Mouse (Mus musculus): ENCODE measurements at regions not wholly inside any gene's neighbourhood (a gene's known extent, or its start where the extent isn't known, plus 50 kb on each side); places are given as distances from the start of the nearest gene placed in this dataset.

- Histone ChIP-seq H3K9ac (no peak overlapping the region), H3K4me3 (no peak overlapping the region), H3K9me3 (replicated peaks) (no peaks in the 10 kb centered on the region), H3K27ac (no peak overlapping the region), H3K4me1 (peaks cover 5% of the 10 kb centered on the region; the same call in 1 of the 2 replicates), H3K36me3 (ENCODE audit: poor library complexity, severe bottlenecking) (no peaks in the 10 kb centered on the region), H3K4me2 (no peak overlapping the region), H3K27me3 (no peaks in the 10 kb centered on the region)
- peak; percentile 55; the same call in 1 of the 2 replicates for ATAC-seq
These were observed 403.8 kb upstream of the Rag2 start for GRCm38 (mm10) chr2:101220759-101221158.

GRCm38 (mm10) chr2:101242983-101243382 lies 381.5 kb upstream of the Rag2 start:
- Histone ChIP-seq H3K27me3 (no peaks in the 10 kb centered on the region), H3K4me3 (no peak overlapping the region), H3K36me3 (ENCODE audit: poor library complexity, severe bottlenecking) (no peaks in the 10 kb centered on the region), H3K9me3 (replicated peaks) (no peaks in the 10 kb centered on the region), H3K9ac (no peak overlapping the region), H3K4me2 (no peak overlapping the region), H3K4me1 (no peaks in the 10 kb centered on the region), H3K27ac (no peak overlapping the region)
- ATAC-seq: no peak
- 94% methylated on average over 3 of the region's 3 CpGs for WGBS

GRCm38 (mm10) chr2:101247133-101247532 lies 377.4 kb upstream of the Rag2 start:
- Histone ChIP-seq H3K9ac (no peak overlapping the region), H3K27me3 (no peaks in the 10 kb centered on the region), H3K4me3 (no peak overlapping the region), H3K27ac (no peak overlapping the region), H3K36me3 (ENCODE audit: poor library complexity, severe bottlenecking) (no peaks in the 10 kb centered on the region), H3K9me3 (replicated peaks) (no peaks in the 10 kb centered on the region), H3K4me2 (no peak overlapping the region), H3K4me1 (no peaks in the 10 kb centered on the region)
- 73% methylated on average over 2 of the region's 2 CpGs for WGBS
- no peak for ATAC-seq

GRCm38 (mm10) chr2:101252228-101252627 lies 372.3 kb upstream of the Rag2 start:
- Histone ChIP-seq H3K9me3 (replicated peaks) (no peaks in the 10 kb centered on the region), H3K4me1 (no peaks in the 10 kb centered on the region), H3K4me2 (no peak overlapping the region), H3K27ac (no peak overlapping the region), H3K27me3 (no peaks in the 10 kb centered on the region), H3K36me3 (ENCODE audit: poor library complexity, severe bottlenecking) (no peaks in the 10 kb centered on the region), H3K9ac (no peak overlapping the region), H3K4me3 (no peak overlapping the region)
- no peak for ATAC-seq
- WGBS: 70% methylated on average over 2 of the region's 3 CpGs

GRCm38 (mm10) chr2:101256464-101256863 lies 368.1 kb upstream of the Rag2 start:
- WGBS: 72% methylated on average over 3 of the region's 3 CpGs
- H3K4me1 ChIP-seq: no peaks in the 10 kb centered on the region

GRCm38 (mm10) chr2:101263934-101264333 lies 360.6 kb upstream of the Rag2 start:
- Histone ChIP-seq H3K9ac (no peak overlapping the region), H3K9me3 (replicated peaks) (no peaks in the 10 kb centered on the region), H3K4me2 (no peak overlapping the region), H3K36me3 (ENCODE audit: poor library complexity, severe bottlenecking) (no peaks in the 10 kb centered on the region), H3K4me1 (no peaks in the 10 kb centered on the region), H3K27me3 (no peaks in the 10 kb centered on the region), H3K4me3 (no peak overlapping the region), H3K27ac (no peak overlapping the region)
- 81% methylated on average over 4 of the region's 4 CpGs for WGBS
- ATAC-seq: no peak

More at GRCm38 (mm10) chr2:101256464-101256863, 368.1 kb upstream of the Rag2 start:
- Histone ChIP-seq H3K4me3 (no peak overlapping the region), H3K27me3 (no peaks in the 10 kb centered on the region), H3K36me3 (ENCODE audit: poor library complexity, severe bottlenecking) (no peaks in the 10 kb centered on the region), H3K27ac (no peak overlapping the region), H3K9me3 (replicated peaks) (no peaks in the 10 kb centered on the region), H3K4me2 (no peak overlapping the region), H3K9ac (no peak overlapping the region)
- no peak for ATAC-seq

GRCm38 (mm10) chr2:101266685-101267374 lies 357.7 kb upstream of the Rag2 start:
- Histone ChIP-seq H3K4me1 (no peaks in the 10 kb centered on the region), H3K4me3 (no peak overlapping the region), H3K27ac (no peak overlapping the region), H3K9ac (no peak overlapping the region), H3K4me2 (no peak overlapping the region), H3K9me3 (replicated peaks) (no peaks in the 10 kb centered on the region), H3K36me3 (ENCODE audit: poor library complexity, severe bottlenecking) (no peaks in the 10 kb centered on the region), H3K27me3 (no peaks in the 10 kb centered on the region)
- no peak for ATAC-seq
- 84% methylated on average over 2 of the region's 2 CpGs for WGBS

GRCm38 (mm10) chr2:101274045-101274664 lies 350.4 kb upstream of the Rag2 start:
- Histone ChIP-seq H3K36me3 (ENCODE audit: poor library complexity, severe bottlenecking) (no peaks in the 10 kb centered on the region), H3K27me3 (no peaks in the 10 kb centered on the region)
- WGBS: 86% methylated on average over 3 of the region's 3 CpGs

GRCm38 (mm10) chr2:101284886-101285285 lies 339.6 kb upstream of the Rag2 start:
- Histone ChIP-seq H3K36me3 (ENCODE audit: poor library complexity, severe bottlenecking) (no peaks in the 10 kb centered on the region), H3K9ac (no peak overlapping the region)

More at GRCm38 (mm10) chr2:101274045-101274664, 350.4 kb upstream of the Rag2 start:
- H3K4me1 ChIP-seq: no peaks in the 10 kb centered on the region
- no peak overlapping the region for H3K9ac ChIP-seq
- no peak overlapping the region for H3K27ac ChIP-seq
- no peaks in the 10 kb centered on the region for H3K9me3 ChIP-seq (replicated peaks)
- ATAC-seq: no peak
- H3K4me3 ChIP-seq: no peak overlapping the region
- no peak overlapping the region for H3K4me2 ChIP-seq

GRCm38 (mm10) chr2:101288119-101288518 lies 336.4 kb upstream of the Rag2 start:
- Histone ChIP-seq H3K4me1 (no peaks in the 10 kb centered on the region), H3K4me3 (no peak overlapping the region), H3K36me3 (ENCODE audit: poor library complexity, severe bottlenecking) (no peaks in the 10 kb centered on the region), H3K4me2 (no peak overlapping the region), H3K9me3 (replicated peaks) (no peaks in the 10 kb centered on the region), H3K9ac (no peak overlapping the region), H3K27ac (no peak overlapping the region), H3K27me3 (no peaks in the 10 kb centered on the region)
- 82% methylated on average over 1 of the region's 1 CpGs for WGBS
- ATAC-seq: no peak

More at GRCm38 (mm10) chr2:101284886-101285285, 339.6 kb upstream of the Rag2 start:
- H3K4me1 ChIP-seq: no peaks in the 10 kb centered on the region
- H3K4me3 ChIP-seq: no peak overlapping the region
- no peak overlapping the region for H3K4me2 ChIP-seq
- no peaks in the 10 kb centered on the region for H3K9me3 ChIP-seq (replicated peaks)
- no peak overlapping the region for H3K27ac ChIP-seq
- no peak for ATAC-seq
- H3K27me3 ChIP-seq: no peaks in the 10 kb centered on the region

- Histone ChIP-seq H3K9me3 (replicated peaks) (no peaks in the 10 kb centered on the region), H3K27me3 (no peaks in the 10 kb centered on the region), H3K4me2 (no peak overlapping the region), H3K9ac (no peak overlapping the region), H3K4me3 (no peak overlapping the region), H3K36me3 (ENCODE audit: poor library complexity, severe bottlenecking) (no peaks in the 10 kb centered on the region), H3K27ac (no peak overlapping the region), H3K4me1 (no peaks in the 10 kb centered on the region)
- no peak for ATAC-seq
- 34% methylated on average over 2 of the region's 2 CpGs for WGBS
These were observed 335.4 kb upstream of the Rag2 start for GRCm38 (mm10) chr2:101289168-101289567.

GRCm38 (mm10) chr2:101290738-101291137 lies 333.8 kb upstream of the Rag2 start:
- ATAC-seq: no peak
- H3K9ac ChIP-seq: no peak overlapping the region
- H3K36me3 ChIP-seq (ENCODE audit: poor library complexity, severe bottlenecking): no peaks in the 10 kb centered on the region
- H3K27ac ChIP-seq: no peak overlapping the region
- H3K4me3 ChIP-seq: no peak overlapping the region
- no peak overlapping the region for H3K4me2 ChIP-seq
- 93% methylated on average over 4 of the region's 4 CpGs for WGBS
- H3K9me3 ChIP-seq (replicated peaks): no peaks in the 10 kb centered on the region
- H3K4me1 ChIP-seq: peaks cover 6% of the 10 kb centered on the region; the same call in 1 of the 2 replicates
- no peaks in the 10 kb centered on the region for H3K27me3 ChIP-seq

Measured in forebrain, embryonic 13.5 days (tissue).